Mouse (Mus musculus) kidney, postnatal 0 days (tissue): ENCODE measurements around the gene Gm28308. TPM values are rescaled to one million over a fixed set of nuclear protein-coding genes. Genes with fewer than 3 reads are reported as not detected.
A peak's percentile ranks its signal among the peaks of the same experiment; 100 is the strongest.

Source experiments
- ATAC-seq: fragments of 200-750 bp; cut with Nextera tagmentation; replicated peaks from 2 replicates; pipeline ENCODE4 v1.8.0; 2017; ENCODE audit warnings: low read depth, moderate number of reproducible peaks, moderate TSS enrichment, moderate library complexity; ENCODE audit not compliant: low FRiP score
- DNase-seq: peaks from one replicate; pipeline ENCODE4 v3.0.0-alpha.2; 2016; ENCODE audit warnings: low spot score
- H3K27ac ChIP-seq: fragments of 300-500 bp; sonication (generic); 2 replicates; pipeline ENCODE4 v1.5.1; 2014; ENCODE audit warnings: mild to moderate bottlenecking
- H3K27me3 ChIP-seq: fragments of 300-500 bp; sonication (generic); 2 replicates; pipeline ENCODE4 v1.6.1; 2014; ENCODE audit warnings: low read length, mixed read lengths; ENCODE audit not compliant: insufficient read depth
- H3K36me3 ChIP-seq: fragments of 300-500 bp; sonication (generic); 2 replicates; pipeline ENCODE4 v1.6.1; 2014; ENCODE audit warnings: low read length, mixed read lengths; ENCODE audit not compliant: insufficient read depth
- H3K4me1 ChIP-seq: fragments of 300-500 bp; sonication (generic); replicated peaks from 2 replicates; pipeline ENCODE4 v1.6.1; 2014; ENCODE audit warnings: antibody characterized with exemption, low read length, mixed read lengths; ENCODE audit not compliant: insufficient read depth
- H3K4me2 ChIP-seq: fragments of 300-500 bp; sonication (generic); 2 replicates; pipeline ENCODE4 v1.6.1; 2014; ENCODE audit warnings: mild to moderate bottlenecking, low read length, moderate library complexity, mixed read lengths
- H3K4me3 ChIP-seq: fragments of 300-500 bp; sonication (generic); replicated peaks from 2 replicates; pipeline ENCODE4 v1.5.1; 2014; ENCODE audit warnings: low read depth, low read length
- H3K9ac ChIP-seq: fragments of 300-500 bp; sonication (generic); 2 replicates; pipeline ENCODE4 v1.6.1; 2014; ENCODE audit warnings: low read depth, low read length
- H3K9me3 ChIP-seq: fragments of 300-500 bp; sonication (generic); replicated peaks from 2 replicates; pipeline ENCODE4 v1.6.1; 2016; ENCODE audit warnings: low read length, inconsistent platforms, mixed read lengths
- CTCF ChIP-seq: IDR thresholded peaks from 2 replicates; pipeline ENCODE4 v1.5.1; 2016; ENCODE audit warnings: antibody characterized with exemption, low read depth, mild to moderate bottlenecking, moderate library complexity
- WGBS: fragments of 180-500 bp; shearing (Covaris S2); extraction: QIAGEN DNeasy Blood & Tissue Kit; methylation state at CpG from one replicate; pipeline ENCODE4 v1.1.7; 2014; 5-methylcytosine and 5-hydroxymethylcytosine counted together
- polyA plus RNA-seq: library from polyadenylated mRNA; unstranded; fragments of >200 nt; fragmentation: Nextera tagmentation; extraction: Ambion mirVana; gene quantifications from 2 replicates; pipeline ENCODE4 v1.2.1, GENCODE M21; 2015

Gene Gm28308
- polyA plus RNA-seq, 1 experiment from 2014 or later, result 2.1 TPM

- H3K27me3 ChIP-seq, result no peaks in the 10 kb centered on the region
- peaks cover 13% of the 10 kb centered on the region for H3K4me1 ChIP-seq
- DNase-seq (peak; percentile 57), ATAC-seq (no peak)
- H3K4me3 ChIP-seq, result peak overlapping the region; percentile 85
- H3K9me3 ChIP-seq, result no peaks in the 10 kb centered on the region
- TF ChIP-seq CTCF, result no peak
- no peaks in the 10 kb centered on the region for H3K36me3 ChIP-seq
- H3K27ac ChIP-seq, result peak overlapping the region; percentile 55
- WGBS, result 19% methylated on average over 10 of the region's 10 CpGs
- H3K9ac ChIP-seq, result peak overlapping the region; percentile 98
- peak overlapping the region; percentile 92 for H3K4me2 ChIP-seq
Observed at GRCm38 (mm10) chr6:52237346-52238154, 24.4 kb upstream of the Gm28308 start.

- H3K36me3 ChIP-seq, result no peaks in the 10 kb centered on the region
- DNase-seq (no peak), ATAC-seq (no peak)
- H3K27me3 ChIP-seq, result no peaks in the 10 kb centered on the region
- H3K4me3 ChIP-seq, result peak overlapping the region; percentile 85
- no peak for TF ChIP-seq CTCF
- peaks cover 13% of the 10 kb centered on the region for H3K4me1 ChIP-seq
- peak overlapping the region; percentile 98 for H3K9ac ChIP-seq
- no peaks in the 10 kb centered on the region for H3K9me3 ChIP-seq
- WGBS, result 27% methylated on average over 3 of the region's 3 CpGs
- peak overlapping the region; percentile 55; the same call in 1 of the 2 replicates for H3K27ac ChIP-seq
- H3K4me2 ChIP-seq, result peak overlapping the region; percentile 92
Observed at GRCm38 (mm10) chr6:52236806-52237205, 23.7 kb upstream of the Gm28308 start.

DNA sequence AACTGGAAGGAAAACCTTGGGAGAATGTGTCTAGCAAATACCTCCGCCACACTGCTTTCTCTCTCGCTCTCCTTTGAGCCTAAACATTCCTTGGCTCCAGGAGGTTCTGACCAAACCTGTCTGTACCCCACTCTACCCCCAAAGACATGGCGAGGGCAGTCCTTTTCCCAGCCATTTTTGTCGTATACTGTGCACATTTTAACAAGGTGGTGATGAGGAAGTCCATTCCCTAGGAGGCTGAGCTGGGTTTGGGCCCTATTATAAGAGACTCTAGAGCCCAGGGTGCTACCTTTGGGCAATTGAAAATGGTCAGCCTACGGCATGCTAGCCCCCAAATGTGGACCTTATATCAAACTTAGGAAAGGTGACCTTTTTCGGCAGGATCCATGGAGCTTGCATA is 22.7 kb upstream of the Gm28308 start:
- Histone ChIP-seq H3K9me3 (no peaks in the 10 kb centered on the region), H3K36me3 (no peaks in the 10 kb centered on the region), H3K9ac (peak overlapping the region; percentile 98; the same call in 1 of the 2 replicates), H3K27ac (peak overlapping the region; percentile 97), H3K4me3 (peak overlapping the region; percentile 85), H3K4me1 (peaks cover 5% of the 10 kb centered on the region), H3K4me2 (peak overlapping the region; percentile 92), H3K27me3 (no peaks in the 10 kb centered on the region)
- TF ChIP-seq CTCF, result no peak
- 30% methylated on average over 6 of the region's 6 CpGs for WGBS
- DNase-seq (no peak), ATAC-seq (no peak)

- H3K9ac ChIP-seq, result peak overlapping the region; percentile 98
- peak overlapping the region; percentile 92 for H3K4me2 ChIP-seq
- H3K4me3 ChIP-seq, result peak overlapping the region; percentile 85
- no peaks in the 10 kb centered on the region for H3K36me3 ChIP-seq
- TF ChIP-seq CTCF, result no peak
- DNase-seq, result no peak
- 23% methylated on average over 9 of the region's 9 CpGs for WGBS
- no peaks in the 10 kb centered on the region for H3K27me3 ChIP-seq
- H3K9me3 ChIP-seq, result no peaks in the 10 kb centered on the region
- peak overlapping the region; percentile 97 for H3K27ac ChIP-seq
- ATAC-seq, result no peak
- peaks cover 4% of the 10 kb centered on the region; the same call in 1 of the 2 replicates for H3K4me1 ChIP-seq
Observed at GRCm38 (mm10) chr6:52235267-52235666, 22.1 kb upstream of the Gm28308 start.

DNA sequence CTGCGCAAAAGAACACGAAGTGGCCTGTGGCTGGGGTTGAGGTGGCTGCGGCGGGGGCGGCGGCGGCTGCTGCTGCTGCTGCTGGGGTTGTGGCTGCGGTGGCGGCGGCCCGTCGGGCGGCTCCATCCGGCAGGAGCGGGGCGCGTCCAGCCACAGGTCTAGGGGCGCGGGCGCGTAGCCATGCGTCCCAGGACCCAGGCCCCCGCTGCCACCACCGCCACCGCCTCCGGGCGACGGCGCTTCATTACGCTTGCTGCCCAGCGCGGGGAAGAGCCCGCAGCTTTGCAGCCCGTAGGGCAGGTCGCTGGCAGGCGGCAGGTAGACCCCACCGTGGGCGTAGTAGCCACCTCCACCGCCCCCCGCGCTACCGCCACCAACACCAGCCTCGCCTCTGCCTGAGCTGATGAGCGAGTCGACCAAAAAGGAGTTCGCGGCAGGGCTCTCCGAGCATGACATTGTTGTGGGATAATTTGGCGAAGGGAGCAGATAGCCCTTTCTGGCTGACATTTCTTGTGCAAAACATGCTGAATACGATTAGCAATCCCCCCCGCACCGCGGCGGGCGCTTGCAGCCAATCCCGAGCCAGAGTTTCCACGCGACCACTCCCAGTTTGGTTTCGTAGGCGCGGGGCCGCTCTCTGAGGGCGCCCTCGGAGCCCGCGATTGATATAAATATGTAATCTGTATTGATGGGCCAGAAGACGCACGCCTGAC is 21.4 kb upstream of the Gm28308 start:
- WGBS, result under 1% methylated on average over 63 of the region's 68 CpGs
- peak overlapping the region; percentile 85 for H3K4me3 ChIP-seq
- peak; percentile 93 for DNase-seq
- TF ChIP-seq CTCF, result no peak
- no peaks in the 10 kb centered on the region for H3K27me3 ChIP-seq
- H3K9ac ChIP-seq, result peak overlapping the region; percentile 98
- H3K4me1 ChIP-seq, result peaks cover 4% of the 10 kb centered on the region; the same call in 1 of the 2 replicates
- H3K36me3 ChIP-seq, result no peaks in the 10 kb centered on the region; the same call in 1 of the 2 replicates
- H3K27ac ChIP-seq, result peak overlapping the region; percentile 97
- ATAC-seq, result peak; percentile 22
- H3K4me2 ChIP-seq, result peak overlapping the region; percentile 92
- H3K9me3 ChIP-seq, result no peaks in the 10 kb centered on the region
